Mouse (Mus musculus): ENCODE measurements around the gene Rnf25. TPM values are rescaled to one million over a fixed set of nuclear protein-coding genes. Genes with fewer than 3 reads are reported as not detected.

The Rnf25 gene
- polyA plus RNA-seq, 1 experiment from 2014 or later = 44.3 TPM

Small RNA genes lying within 50 kb of the gene (microRNA-seq; reads per million reads assigned to microRNA genes)
- gene Gm25035 = not detected

Other genes with a start within 250 kb of the Rnf25 start
- 1.0 and 1.2 TPM in 2 replicates for gene Catip, start 239.3 kb downstream of the Rnf25 start, polyA plus RNA-seq (2015; fragmentation: Nextera tagmentation; extraction: Ambion mirVana)
- gene Slc11a1, start 226.2 kb downstream of the Rnf25 start, polyA plus RNA-seq (2015; fragmentation: Nextera tagmentation; extraction: Ambion mirVana) = 1.2 and 1.5 TPM in 2 replicates
- 18.6 and 20.0 TPM in 2 replicates for gene Ctdsp1, start 209.9 kb downstream of the Rnf25 start, polyA plus RNA-seq (2015; fragmentation: Nextera tagmentation; extraction: Ambion mirVana)
- gene Vil1, start 192.0 kb downstream of the Rnf25 start, polyA plus RNA-seq (2015; fragmentation: Nextera tagmentation; extraction: Ambion mirVana) = 0.27 and 0.42 TPM in 2 replicates
- gene Cnot9, start 95.3 kb downstream of the Rnf25 start, polyA plus RNA-seq (2015; fragmentation: Nextera tagmentation; extraction: Ambion mirVana) = 52.1 and 54.6 TPM in 2 replicates
- 4.0 and 4.8 TPM in 2 replicates for gene Plcd4, start 58.5 kb downstream of the Rnf25 start, polyA plus RNA-seq (2015; fragmentation: Nextera tagmentation; extraction: Ambion mirVana)
- gene Usp37, start 57.1 kb downstream of the Rnf25 start, polyA plus RNA-seq (2015; fragmentation: Nextera tagmentation; extraction: Ambion mirVana) = 35.9 and 38.7 TPM in 2 replicates
- 9.7 and 10.3 TPM in 2 replicates for gene Zfp142, start 13.2 kb downstream of the Rnf25 start, polyA plus RNA-seq (2015; fragmentation: Nextera tagmentation; extraction: Ambion mirVana)
- gene Bcs1l, start 13.1 kb downstream of the Rnf25 start, polyA plus RNA-seq (2015; fragmentation: Nextera tagmentation; extraction: Ambion mirVana) = 25.3 and 25.9 TPM in 2 replicates
- gene Stk36, start within 50 bp of the Rnf25 start, polyA plus RNA-seq (2015; fragmentation: Nextera tagmentation; extraction: Ambion mirVana) = 28.1 and 31.1 TPM in 2 replicates
- gene Ttll4, start 60.3 kb upstream of the Rnf25 start, polyA plus RNA-seq (2015; fragmentation: Nextera tagmentation; extraction: Ambion mirVana) = 16.6 and 16.7 TPM in 2 replicates
- 0.94 and 1.7 TPM in 2 replicates for gene Cyp27a1, start 112.2 kb upstream of the Rnf25 start, polyA plus RNA-seq (2015; fragmentation: Nextera tagmentation; extraction: Ambion mirVana)
- not detected in 2 replicates for gene Prkag3, start 147.8 kb upstream of the Rnf25 start, polyA plus RNA-seq (2015; fragmentation: Nextera tagmentation; extraction: Ambion mirVana)
- gene Wnt6, start 170.5 kb upstream of the Rnf25 start, polyA plus RNA-seq (2015; fragmentation: Nextera tagmentation; extraction: Ambion mirVana) = 3.6 and 4.5 TPM in 2 replicates
- 0.46 and 0.68 TPM in 2 replicates for gene Wnt10a, start 190.1 kb upstream of the Rnf25 start, polyA plus RNA-seq (2015; fragmentation: Nextera tagmentation; extraction: Ambion mirVana)